Mouse (Mus musculus) MEL (cell line): ENCODE measurements around the gene Oxsr1.

Experiments
- CTCF ChIP-seq, 3 experiments: IDR thresholded peaks in 2 of 3; conservative IDR thresholded peaks in 1 of 3; 2 replicates each; pipeline ENCODE4 v1.5.1; 2011 to 2012; ENCODE audit warnings: low read length in 3 of 3, low read depth in 2 of 3, mild to moderate bottlenecking in 2 of 3, improper control_type of control experiment in 1 of 3, inconsistent platforms in 1 of 3, mixed read lengths in 1 of 3, moderate library complexity in 1 of 3; ENCODE audit not compliant: control insufficient read depth in 1 of 3, insufficient read depth in 1 of 3, poor library complexity in 1 of 3, severe bottlenecking in 1 of 3
- ELF1 ChIP-seq: IDR thresholded peaks from 2 replicates; pipeline ENCODE4 v1.6.1; 2014; ENCODE audit warnings: low read depth, mild to moderate bottlenecking, inconsistent platforms, low read length, improper control_type of control experiment, moderate library complexity
- EP300 ChIP-seq, 2 experiments: IDR thresholded peaks; 2 replicates each; pipeline ENCODE4 v1.6.1; 2011; ENCODE audit warnings: improper control_type of control experiment in 2 of 2, low read length in 2 of 2, low read depth in 1 of 2, mild to moderate bottlenecking in 1 of 2
- KAT2A ChIP-seq: conservative IDR thresholded peaks from 2 replicates; pipeline ENCODE4 v1.6.1; 2012; ENCODE audit warnings: low read depth, low read length, improper control_type of control experiment, inconsistent platforms
- MAFK ChIP-seq: IDR thresholded peaks from 2 replicates; pipeline ENCODE4 v1.6.1; 2011; ENCODE audit warnings: low read depth, mild to moderate bottlenecking, low read length, improper control_type of control experiment, borderline replicate concordance
- MAX ChIP-seq: IDR thresholded peaks from 2 replicates; pipeline ENCODE4 v1.6.1; 2011; ENCODE audit warnings: low read length, improper control_type of control experiment
- MYB ChIP-seq: IDR thresholded peaks from 2 replicates; pipeline ENCODE4 v1.6.1; 2011; ENCODE audit warnings: mild to moderate bottlenecking, low read depth, low read length, improper control_type of control experiment
- POLR2A ChIP-seq, 2 experiments: IDR thresholded peaks; 2 replicates each; pipeline ENCODE4 v1.6.1; 2011 to 2012; ENCODE audit warnings: low read length in 2 of 2, mild to moderate bottlenecking in 2 of 2, control low read depth in 1 of 2, improper control_type of control experiment in 1 of 2, low read depth in 1 of 2, moderate library complexity in 1 of 2; ENCODE audit not compliant: control insufficient read depth in 1 of 2, insufficient read depth in 1 of 2, poor library complexity in 1 of 2
- TAL1 ChIP-seq: IDR thresholded peaks from 2 replicates; pipeline ENCODE4 v1.6.1; 2012; ENCODE audit warnings: mild to moderate bottlenecking, inconsistent platforms, low read length, moderate library complexity, mixed read lengths
- ZC3H11A ChIP-seq: IDR thresholded peaks from 2 replicates; pipeline ENCODE4 v1.6.1; 2012; ENCODE audit warnings: low read depth, mild to moderate bottlenecking, inconsistent platforms, low read length, improper control_type of control experiment

- TF ChIP-seq MAFK: no peak
- no peak for TF ChIP-seq KAT2A
- TF ChIP-seq EP300 (IDR thresholded peaks at IDR 0.05; ENCODE audit: low read depth in 1 of 2, low read length in 2 of 2): no peak
- no peak for TF ChIP-seq MAX
- TF ChIP-seq CTCF (IDR thresholded peaks at IDR 0.05 in 2 of 3, conservative IDR thresholded peaks at IDR 0.05 in 1 of 3; ENCODE audit: control insufficient read depth in 1 of 3, insufficient read depth in 1 of 3, low read depth in 2 of 3, low read length in 3 of 3, poor library complexity in 1 of 3, severe bottlenecking in 1 of 3): no peak
- TF ChIP-seq TAL1: no peak
- TF ChIP-seq ZC3H11A: no peak
- TF ChIP-seq MYB: no peak
- no peak for TF ChIP-seq ELF1
- TF ChIP-seq POLR2A (IDR thresholded peaks at IDR 0.05; ENCODE audit: control insufficient read depth in 1 of 2, insufficient read depth in 1 of 2, low read depth in 1 of 2, low read length in 2 of 2, poor library complexity in 1 of 2): no peak
Observed at GRCm38 (mm10) chr9:119214601-119215000, 107.6 kb downstream of the Oxsr1 start.
